Mouse (Mus musculus) heart, postnatal 36 days (tissue): Measurements from ENCODE around the gene Fam168a. TPM values are rescaled to one million over a fixed set of nuclear protein-coding genes. Genes with fewer than 3 reads are reported as not detected.

Experiments
- DNase-seq, 2 experiments: peaks; one replicate each; pipeline ENCODE4 v3.0.0; 2021 to 2022
- intact Hi-C: fragments of 180-260 bp; cut with DNase I; formaldehyde crosslinking; loops from one replicate; pipeline ENCODE4 v1.15.1; 2025
- total RNA-seq, 2 experiments: library from RNA; stranded (reverse); gene quantifications; 2 replicates each; pipeline ENCODE4 v1.2.3; 2021

Fam168a gene
- total RNA-seq, 2 experiments from 2014 or later: 38.8 to 44.7 TPM

DNA sequence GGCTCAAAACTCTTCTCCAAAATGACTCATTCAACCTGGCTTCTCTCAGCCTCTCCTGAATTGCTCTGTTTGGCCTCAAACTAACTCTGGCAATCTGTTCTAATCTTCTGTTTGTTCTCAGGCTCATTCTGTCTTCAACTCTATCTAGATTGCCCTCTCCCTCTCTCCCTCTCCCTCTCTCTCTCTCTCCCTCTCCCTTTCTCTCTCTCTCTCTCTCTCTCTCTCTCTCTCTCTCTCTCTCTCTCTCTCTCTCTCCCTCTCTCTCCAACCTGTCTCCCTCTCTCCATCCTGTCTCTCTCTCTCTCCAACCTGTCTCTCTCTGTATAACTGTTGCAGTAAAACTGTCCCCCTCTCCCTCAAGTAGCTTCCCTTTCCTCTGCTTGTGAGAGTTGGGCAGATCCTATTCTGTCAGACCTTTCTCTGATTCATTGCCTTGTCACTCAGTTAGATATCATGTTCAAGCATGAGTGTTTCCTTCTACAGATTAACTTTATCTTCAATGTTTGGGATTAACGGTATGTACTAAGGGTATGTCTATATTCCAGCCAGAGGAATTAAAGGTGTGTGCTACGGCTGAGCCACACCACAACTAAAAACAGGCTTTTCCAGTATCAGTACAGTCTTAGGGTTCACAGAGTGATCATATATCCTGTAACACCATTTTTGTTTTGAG lies 64.4 kb downstream of the Fam168a start:
- intact Hi-C loops: loop anchor here (5.0 kb wide), 1 partner anchor 44 kb away; no protein-coding TSS in a partner anchor

DNA sequence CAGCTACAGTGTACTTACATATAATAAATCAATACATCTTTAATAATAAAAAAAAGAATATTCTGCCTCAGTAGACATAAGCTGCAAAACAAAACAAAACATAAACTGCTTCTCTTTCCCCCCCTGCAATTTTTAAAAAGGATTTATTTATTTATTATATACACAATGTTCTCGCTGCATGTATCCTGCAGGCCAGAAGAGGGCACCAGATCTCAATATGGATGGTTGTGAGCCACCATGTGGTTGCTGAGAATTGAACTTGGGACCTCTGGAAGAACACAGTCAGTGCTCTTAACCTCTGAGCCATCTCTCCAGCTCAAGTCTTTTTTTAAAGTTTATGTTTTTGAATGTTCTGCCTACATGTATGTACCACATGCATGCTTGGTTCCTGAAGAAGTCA lies 67.8 kb downstream of the Fam168a start:
- intact Hi-C loops: loop anchor here (5.0 kb wide), 1 partner anchor 47 kb away; no protein-coding TSS in a partner anchor

More for the DNA sequence above, 64.4 kb downstream of the Fam168a start:
- DNase-seq: no peak

DNA sequence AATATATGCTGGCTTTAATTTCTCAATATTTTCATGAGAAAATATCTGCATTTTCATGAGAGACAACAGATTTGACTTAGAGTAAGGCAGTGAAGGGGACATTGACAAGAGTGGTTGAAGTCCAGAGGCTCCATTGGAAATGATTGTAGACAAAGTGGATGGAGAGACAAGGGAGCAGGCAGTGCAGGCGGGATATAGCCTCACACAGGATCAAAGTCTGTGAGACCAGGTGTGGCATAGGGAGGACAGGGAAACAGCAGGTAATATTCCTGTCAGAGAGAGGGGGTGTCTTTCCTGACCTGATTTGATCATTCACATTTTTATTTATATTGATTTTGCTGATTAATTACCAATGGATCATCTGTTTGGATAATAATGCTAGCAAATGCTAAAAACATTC lies 69.4 kb downstream of the Fam168a start:
- intact Hi-C loops: no loop called here

More for the DNA sequence above, 67.8 kb downstream of the Fam168a start:
- DNase-seq: no peak

DNA sequence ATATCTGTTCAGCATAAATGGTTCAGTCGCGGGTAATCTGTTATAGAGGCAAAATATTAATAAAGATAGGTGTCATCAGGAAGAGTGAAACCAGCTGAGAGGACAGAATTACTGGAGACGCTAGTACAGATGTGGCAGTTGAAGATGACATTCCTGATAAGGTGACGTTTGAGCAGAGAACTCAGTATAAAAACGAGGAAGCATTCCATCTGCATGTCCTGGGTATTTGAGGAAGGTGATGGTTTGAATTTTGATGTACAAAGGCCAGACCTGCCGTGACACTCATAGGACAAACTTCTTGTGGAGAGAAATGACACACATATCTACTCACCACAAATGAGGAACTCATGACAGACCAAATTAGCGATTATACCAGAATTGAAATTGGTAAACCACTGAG lies 73.8 kb downstream of the Fam168a start:
- DNase-seq: no peak
- intact Hi-C loops: no loop called here

More for the DNA sequence above, 69.4 kb downstream of the Fam168a start:
- DNase-seq: no peak

DNA sequence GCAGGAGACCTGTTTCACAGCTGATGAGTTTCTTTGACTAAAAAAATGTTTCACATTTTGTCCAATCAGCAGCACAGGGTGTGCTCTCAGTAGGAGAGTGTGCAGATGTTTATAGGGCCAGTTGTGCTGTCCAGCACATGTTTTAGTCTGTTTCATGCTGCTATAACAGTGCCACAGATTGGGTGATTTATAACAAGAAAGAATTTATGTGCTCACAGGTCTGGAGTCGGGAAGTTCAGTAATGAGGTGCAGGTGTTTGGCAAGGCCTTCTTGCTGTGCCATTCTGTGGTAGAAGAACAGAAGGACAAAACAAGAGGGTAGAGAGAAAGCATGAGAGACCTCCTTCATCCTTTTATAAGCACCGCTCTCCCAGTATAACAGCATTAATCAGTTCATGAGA lies 78.2 kb downstream of the Fam168a start:
- no peak for DNase-seq
- intact Hi-C loops: no loop called here

DNA sequence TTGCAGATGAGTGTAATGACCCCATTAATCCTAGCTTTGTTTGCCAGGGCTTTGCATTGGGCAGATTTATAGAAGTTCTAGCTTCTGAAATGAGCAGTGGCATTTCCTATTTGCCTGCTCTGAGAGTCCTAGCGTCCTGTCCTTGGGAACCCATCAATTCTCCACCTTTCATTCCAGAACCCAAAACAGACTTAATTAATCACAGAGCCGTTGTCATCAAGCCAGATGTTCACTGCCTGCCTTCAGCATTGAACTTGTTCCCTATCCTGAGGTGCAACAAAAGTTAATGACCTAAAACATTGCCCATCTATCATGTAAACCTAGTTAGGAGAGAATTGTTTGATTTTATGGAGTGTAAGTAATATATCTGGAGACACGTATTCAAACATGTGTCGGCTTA lies 79.0 kb downstream of the Fam168a start:
- DNase-seq: no peak
- intact Hi-C loops: no loop called here

DNA sequence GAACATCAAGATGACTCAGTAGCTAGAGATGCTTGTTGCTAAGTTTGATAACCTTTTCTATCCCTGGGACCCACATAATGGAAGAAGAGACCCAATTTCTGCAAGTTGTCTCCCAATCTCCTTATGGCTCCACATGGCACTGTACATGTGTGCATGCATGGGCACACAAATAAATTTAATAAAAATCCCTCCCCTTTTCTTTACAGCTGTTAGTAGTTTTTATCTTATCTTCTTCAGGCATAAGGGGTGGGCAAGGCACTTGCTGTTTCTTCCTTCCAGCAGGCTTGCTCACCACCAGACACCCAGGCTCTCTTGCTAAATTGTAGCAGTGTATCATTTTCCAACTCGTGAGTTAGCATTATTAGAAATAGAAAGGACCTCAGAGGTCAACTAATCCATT lies 79.6 kb downstream of the Fam168a start:
- no peak for DNase-seq
- intact Hi-C loops: no loop called here

DNA sequence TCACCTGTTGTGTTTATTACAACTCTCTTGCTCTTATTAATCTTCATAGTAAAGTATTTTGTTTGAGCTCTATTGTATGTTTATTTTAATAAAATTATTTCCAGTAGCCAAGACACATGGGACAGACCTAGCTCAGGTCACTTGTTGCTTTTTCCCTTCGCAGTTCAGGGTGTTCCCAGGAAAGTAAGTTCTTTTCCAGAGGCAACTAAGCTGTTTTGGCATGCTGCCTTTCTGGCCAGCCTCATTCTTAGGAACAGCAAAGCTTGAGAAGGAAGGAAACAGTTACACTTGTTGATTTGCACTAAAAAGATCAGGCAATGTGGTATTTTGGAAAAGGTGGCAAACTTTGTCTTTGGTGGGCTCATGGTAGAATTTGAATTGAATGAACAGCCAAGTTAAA lies 81.9 kb downstream of the Fam168a start:
- DNase-seq: peak; percentile 43 to 50
- intact Hi-C loops: loop anchor here (2.0 kb wide), 1 partner anchor 81 kb away; the partner anchor contains the start of gene Fam168a

DNA sequence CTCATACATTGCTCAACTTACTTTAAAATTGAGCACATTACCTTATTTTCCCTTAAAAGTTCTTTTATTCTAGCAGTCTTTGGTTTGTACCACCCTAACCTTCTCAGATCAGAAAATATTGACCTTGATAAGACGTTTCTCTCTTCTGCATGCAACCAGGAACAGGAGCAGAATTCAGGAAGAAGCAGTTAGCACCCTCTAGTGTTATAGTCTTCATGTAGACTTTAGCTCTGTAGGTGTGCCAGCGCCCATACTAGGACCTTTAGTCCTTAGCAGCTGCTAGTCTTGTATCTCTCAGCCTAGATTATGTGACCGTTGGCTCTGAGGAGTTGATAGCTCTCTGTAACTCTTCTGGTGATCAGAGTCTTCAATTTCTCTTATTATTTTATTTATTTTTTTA lies 92.4 kb downstream of the Fam168a start:
- DNase-seq: no peak
- intact Hi-C loops: loop anchor here (1.0 to 10.0 kb wide), 2 partner anchors 114 to 274 kb away; no protein-coding TSS in a partner anchor

DNA sequence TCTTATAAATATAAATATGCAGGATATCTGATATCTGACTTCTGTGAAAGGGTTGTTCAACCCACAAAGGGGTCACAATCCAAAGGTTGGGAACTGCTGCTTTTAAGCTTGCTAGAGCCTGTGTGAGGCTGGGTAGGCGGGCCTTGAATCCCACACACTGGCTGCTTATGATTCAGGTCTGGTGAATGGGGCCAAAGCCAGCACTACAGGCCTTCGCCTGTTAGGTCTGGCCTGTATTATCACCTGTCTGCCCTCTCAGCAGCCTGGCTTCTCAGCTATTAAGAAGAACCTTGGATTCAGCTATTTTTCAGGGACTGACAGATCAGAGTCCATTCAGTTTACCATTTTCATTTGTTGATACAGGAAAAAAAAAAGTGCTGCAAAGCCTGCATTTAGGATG lies 99.0 kb downstream of the Fam168a start:
- intact Hi-C loops: no loop called here
- DNase-seq: no peak

DNA sequence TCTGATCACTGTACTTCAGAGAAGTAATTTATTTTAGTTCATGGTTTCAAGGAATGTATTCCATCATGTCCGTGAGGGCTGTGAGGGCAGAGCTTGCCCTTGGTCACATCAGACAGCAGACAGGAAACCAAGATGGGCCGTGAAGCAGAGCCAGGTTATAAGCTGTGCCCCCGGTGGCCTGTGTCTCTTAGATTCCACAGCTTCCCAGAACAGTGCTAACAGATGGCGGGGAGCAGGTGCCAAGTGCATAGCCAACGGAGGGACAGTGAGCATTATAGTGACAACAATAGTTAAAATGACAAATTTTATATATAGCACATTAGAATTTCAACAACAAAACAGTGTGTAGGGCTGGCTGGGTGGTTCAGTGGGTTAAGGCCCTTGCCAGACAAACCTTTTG lies 105.5 kb downstream of the Fam168a start:
- no peak for DNase-seq
- intact Hi-C loops: no loop called here

DNA sequence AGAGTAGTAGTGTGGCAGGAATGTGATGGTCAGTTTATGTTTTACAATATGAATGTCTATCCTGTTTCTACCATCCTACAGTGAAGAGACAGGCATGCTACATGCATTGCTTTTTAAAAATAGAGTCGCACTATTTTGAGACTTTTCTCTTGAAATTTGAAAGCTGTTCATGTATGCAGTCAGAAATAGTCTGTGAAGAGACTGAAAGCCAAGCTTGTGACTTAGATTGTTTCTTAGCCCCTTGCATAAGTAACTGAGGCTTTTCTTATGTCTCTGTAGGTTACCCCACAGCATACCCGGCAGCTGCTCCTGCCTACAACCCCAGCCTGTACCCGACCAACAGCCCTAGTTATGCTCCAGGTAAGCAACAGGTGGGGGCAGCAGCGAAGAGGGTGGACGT lies 106.2 kb downstream of the Fam168a start:
- intact Hi-C loops: no loop called here
- no peak for DNase-seq

DNA sequence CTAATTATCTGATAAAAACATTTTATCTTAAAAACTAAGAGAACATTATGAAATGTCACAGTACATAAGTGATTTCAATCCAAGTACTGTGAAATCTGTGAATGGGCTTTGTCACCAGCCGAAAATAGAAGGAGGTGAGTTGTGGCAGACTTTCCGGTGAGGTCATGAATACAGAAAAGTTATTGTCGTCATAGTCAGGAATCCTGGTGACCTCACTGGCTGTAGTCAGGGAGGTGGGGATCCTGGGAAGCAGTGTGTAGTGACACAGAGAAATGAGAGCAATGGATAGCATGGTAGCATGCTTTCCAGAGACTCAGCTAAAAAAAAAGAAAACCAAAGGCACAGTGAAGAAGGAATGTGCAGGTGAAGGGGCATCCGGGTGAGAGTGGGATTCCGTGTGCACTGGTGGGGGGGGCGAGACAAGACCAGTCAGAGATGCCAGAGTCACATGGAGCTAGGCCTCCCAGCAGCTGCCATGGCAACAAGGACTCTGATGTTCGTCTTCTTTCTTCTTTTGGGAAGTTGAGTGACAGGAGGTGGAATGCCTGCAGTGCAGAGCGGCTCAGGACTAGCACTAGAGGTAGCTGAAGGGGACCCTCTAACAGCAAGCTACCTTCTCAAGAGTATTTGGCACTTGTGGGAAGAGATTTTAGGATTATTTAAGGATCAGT lies 109.6 kb downstream of the Fam168a start:
- no peak for DNase-seq
- intact Hi-C loops: no loop called here

DNA sequence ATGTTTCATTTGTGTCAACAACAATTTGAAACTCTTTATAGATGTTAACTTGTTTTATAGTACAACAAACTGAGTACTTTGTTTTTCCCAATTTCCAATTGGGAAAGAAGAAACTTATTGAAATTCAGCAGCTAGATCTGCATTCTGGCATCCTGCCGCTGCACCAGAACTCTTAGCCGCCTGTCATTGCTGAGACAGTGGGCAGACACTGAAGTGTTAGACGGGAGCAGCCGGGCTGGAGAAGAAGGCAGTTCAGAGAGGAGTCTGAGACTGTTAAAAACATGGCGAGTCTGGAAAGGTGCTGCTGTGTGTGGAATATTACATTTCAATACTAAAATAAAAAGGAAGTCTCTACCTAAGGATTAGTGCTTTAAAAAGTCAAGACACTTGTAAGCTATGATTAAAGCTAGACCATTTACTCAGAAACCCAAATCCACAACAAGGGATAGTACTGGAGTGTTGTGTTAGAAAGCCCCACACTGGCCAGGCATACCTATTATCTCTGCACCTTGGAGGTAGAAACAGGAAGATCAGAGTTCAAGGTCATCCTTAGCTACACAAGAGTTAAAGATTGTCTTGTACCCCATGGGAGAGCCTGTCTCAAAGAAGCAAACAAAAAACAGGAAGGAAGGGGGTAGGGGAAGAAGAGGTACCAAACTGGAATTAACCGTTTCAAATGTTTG lies 110.5 kb downstream of the Fam168a start:
- no peak for DNase-seq
- intact Hi-C loops: no loop called here

DNA sequence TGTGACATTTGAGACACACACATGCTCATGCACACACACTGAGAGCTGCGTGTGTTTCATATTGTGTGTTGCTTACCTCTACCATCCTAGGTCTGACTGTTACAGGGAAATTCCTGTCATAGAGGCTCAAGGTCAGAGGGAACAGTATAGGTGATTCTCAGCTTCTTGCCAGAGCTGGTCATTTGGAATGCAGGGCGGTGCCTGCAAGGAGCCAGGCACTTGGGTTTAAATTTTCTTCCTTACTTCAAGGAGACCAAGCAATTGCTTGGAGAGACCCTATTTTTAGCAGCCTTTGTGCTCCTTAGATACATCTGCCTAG lies 111.0 kb downstream of the Fam168a start:
- intact Hi-C loops: no loop called here

DNA sequence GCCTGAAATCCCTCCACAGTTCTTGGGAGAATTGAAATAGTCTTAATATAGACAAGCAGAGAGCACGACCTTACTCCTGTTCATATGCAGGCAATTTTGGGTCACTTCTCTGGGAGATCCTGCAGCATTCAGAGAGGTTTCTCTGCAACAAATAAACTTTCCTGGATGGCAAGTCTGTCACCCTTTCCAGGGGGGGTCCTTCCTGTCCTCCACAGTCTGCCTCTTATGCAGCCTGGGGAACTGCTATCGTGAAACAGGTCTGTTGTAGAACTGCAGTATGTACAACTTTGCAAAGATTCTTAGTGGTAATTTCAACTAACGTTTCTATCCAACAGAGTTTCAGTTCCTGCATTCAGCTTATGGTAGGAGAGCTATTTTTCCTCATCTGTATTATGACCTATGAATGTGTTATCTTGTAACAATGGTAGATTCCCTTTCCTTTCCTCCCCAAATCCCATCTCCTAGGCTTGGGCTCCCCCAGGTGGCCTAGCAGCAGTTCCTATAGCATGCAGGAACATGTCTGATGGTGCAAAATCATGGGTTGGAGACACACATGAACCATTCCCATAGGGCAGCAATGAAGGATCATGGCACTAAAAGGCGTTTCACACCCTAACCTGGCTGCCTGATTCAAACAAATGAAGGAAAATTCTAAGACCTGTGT lies 112.1 kb downstream of the Fam168a start:
- intact Hi-C loops: loop anchor here (1.0 kb wide), 1 partner anchor 133 kb away; no protein-coding TSS in a partner anchor
- peak; percentile 24 to 35 for DNase-seq

More for the DNA sequence above, 111.0 kb downstream of the Fam168a start:
- no peak for DNase-seq

DNA sequence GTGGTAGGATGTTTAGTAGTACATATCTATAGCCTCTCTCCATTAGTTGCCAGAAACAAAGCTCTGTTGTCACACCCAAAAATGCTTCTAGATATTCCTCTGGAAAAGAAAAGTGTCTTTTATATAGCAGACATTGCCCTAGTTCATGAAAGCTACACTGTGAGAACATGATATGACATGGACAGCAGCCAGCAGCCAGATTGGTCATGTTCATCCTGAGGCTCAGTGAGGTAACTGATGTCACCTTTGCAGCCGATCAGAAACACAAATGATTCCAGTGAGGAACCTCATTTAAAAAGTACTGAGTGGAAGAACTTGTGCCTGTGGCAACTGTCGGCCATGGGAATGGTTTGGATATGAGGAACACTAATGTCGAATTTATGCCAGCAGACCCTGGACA lies 118.2 kb downstream of the Fam168a start:
- no peak for DNase-seq

DNA sequence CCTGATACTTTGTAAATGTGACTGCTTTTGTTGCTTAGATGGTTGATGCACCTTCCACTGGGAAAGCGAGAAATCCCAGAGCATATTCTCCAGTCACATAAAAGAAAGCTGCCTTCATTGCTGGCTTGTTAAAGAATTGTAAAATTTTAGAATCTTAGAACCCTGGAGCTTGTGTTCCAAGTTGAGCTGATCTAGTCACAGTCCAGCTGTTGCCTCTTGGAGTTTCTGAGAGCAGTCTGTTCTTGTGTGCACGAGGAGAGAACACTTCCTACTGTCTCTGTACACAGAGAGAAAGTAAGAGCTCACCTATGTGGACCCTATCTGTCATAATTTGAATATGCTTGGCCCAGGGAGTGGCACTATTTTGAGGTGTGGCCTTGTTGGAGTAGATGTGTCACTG lies 122.1 kb downstream of the Fam168a start:
- DNase-seq: no peak
- intact Hi-C loops: loop anchor here (10.0 kb wide), 1 partner anchor 304 kb away; no protein-coding TSS in a partner anchor

More for the DNA sequence above, 118.2 kb downstream of the Fam168a start:
- intact Hi-C loops: loop anchor here (10.0 kb wide), 1 partner anchor 300 kb away; no protein-coding TSS in a partner anchor

DNA sequence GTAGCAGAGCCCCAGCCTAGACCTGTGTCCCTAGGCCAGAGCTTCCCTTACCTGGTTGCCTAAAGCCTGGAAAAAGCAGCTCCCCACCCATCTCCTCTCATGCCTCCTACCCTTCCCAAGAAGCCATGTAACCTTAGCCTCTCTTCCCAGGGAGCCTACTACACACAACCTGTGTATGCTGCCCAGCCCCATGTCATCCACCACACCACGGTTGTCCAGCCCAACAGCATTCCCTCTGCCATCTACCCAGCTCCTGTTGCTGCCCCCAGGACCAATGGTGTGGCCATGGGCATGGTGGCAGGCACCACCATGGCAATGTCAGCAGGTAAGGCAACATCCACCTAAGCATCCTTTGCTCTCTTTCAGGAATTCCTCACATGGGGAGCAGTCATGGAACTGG lies 127.4 kb downstream of the Fam168a start:
- intact Hi-C loops: no loop called here
- no peak for DNase-seq

DNA sequence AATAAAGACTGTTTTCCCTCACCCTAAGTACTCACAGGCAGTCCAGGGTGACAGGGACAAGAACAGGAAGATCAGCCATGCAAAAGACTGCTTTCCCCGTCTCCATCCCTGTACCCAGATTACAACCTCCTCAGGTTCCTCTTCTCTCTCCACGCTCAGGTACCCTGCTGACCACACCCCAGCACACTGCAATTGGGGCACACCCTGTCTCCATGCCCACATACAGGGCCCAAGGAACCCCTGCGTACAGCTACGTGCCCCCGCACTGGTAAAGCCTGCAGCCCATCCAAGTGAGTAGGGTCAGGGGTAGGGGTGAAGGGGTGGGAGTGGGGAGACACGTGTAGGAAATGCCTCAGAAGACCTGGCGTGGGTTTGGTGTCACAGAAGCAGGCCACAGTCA lies 128.7 kb downstream of the Fam168a start:
- intact Hi-C loops: no loop called here

DNA sequence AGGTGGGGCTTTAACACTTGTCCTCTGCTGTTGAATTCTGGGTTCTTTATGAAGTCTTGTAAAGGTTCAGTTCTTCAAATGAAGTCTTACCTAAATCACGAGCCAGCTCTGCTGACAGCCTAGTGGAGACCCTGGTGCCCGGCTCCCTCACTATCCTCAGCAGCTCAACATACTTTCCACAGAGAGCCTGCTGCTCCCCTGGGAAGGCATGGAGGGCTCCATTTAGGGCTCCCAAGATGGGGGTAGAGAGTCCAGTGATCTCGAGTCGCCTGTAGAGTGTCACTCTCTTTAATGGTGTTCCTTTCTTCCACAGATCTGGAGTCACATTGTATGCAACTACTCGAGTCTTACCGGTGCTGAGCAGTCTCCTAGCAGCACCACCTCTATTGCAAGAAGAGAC lies 129.3 kb downstream of the Fam168a start:
- intact Hi-C loops: no loop called here
- DNase-seq: no peak

More for the DNA sequence above, 128.7 kb downstream of the Fam168a start:
- no peak for DNase-seq
